Mouse (Mus musculus) liver, adult 2 months (tissue): Measurements from ENCODE around the gene Tmem131. TPM values are rescaled to one million over a fixed set of nuclear protein-coding genes. Genes with fewer than 3 reads are reported as not detected.

Source experiments
- DNase-seq: peaks from one replicate; pipeline ENCODE4 v3.0.0-alpha.2; 2011; ENCODE audit warnings: low read depth, low spot score; ENCODE audit errors: extremely low read depth
- H3K27ac ChIP-seq: fragments of 200-500 bp; replicated peaks from 2 replicates; pipeline ENCODE4 v1.5.1; 2012; ENCODE audit warnings: low read depth, mild to moderate bottlenecking, control low read depth, inconsistent platforms, low read length; ENCODE audit not compliant: insufficient read depth
- H3K27me3 ChIP-seq: fragments of 200-500 bp; 2 replicates; pipeline ENCODE4 v1.6.1; 2012; ENCODE audit warnings: mild to moderate bottlenecking, moderate library complexity, low read length, inconsistent platforms; ENCODE audit not compliant: control insufficient read depth, insufficient read depth
- H3K36me3 ChIP-seq: fragments of 200-500 bp; 2 replicates; pipeline ENCODE4 v1.6.1; 2012; ENCODE audit warnings: low read length, inconsistent platforms; ENCODE audit not compliant: control insufficient read depth, insufficient read depth
- H3K4me1 ChIP-seq: fragments of 200-500 bp; 2 replicates; pipeline ENCODE4 v1.6.1; 2011; ENCODE audit warnings: low read length; ENCODE audit not compliant: control insufficient read depth, insufficient read depth
- H3K4me3 ChIP-seq: fragments of 200-500 bp; 2 replicates; pipeline ENCODE4 v1.5.1; 2011; ENCODE audit warnings: low read depth, mild to moderate bottlenecking, control low read depth, low read length, moderate library complexity; ENCODE audit not compliant: insufficient read depth
- H3K79me2 ChIP-seq: fragments of 200-500 bp; 2 replicates; pipeline ENCODE4 v1.6.1; 2012; ENCODE audit warnings: inconsistent platforms, mild to moderate bottlenecking, low read length, moderate library complexity; ENCODE audit not compliant: control insufficient read depth, insufficient read depth
- H3K9ac ChIP-seq: fragments of 200-500 bp; 2 replicates; pipeline ENCODE4 v1.6.1; 2012; ENCODE audit warnings: low read depth, mild to moderate bottlenecking, control low read depth, inconsistent platforms, low read length
- CTCF ChIP-seq: fragments of 200-500 bp; IDR thresholded peaks from 2 replicates; pipeline ENCODE4 v1.5.1; 2011; ENCODE audit warnings: low read depth, low read length, control low read depth
- POLR2A ChIP-seq: fragments of 200-500 bp; IDR thresholded peaks from 2 replicates; pipeline ENCODE4 v1.6.1; 2011; ENCODE audit warnings: low read length, control low read depth; ENCODE audit not compliant: insufficient read depth; ENCODE audit errors: extremely low read depth
- WGBS: fragments of 180-500 bp; shearing (Covaris S2); methylation state at CpG from one replicate; pipeline ENCODE4 v1.1.7; 2018; 5-methylcytosine and 5-hydroxymethylcytosine counted together
- polyA plus RNA-seq: library from polyadenylated mRNA; depleted of rRNA; stranded (reverse); fragments of >200 nt; gene quantifications from 2 replicates; pipeline ENCODE4 v1.2.3, GENCODE M21; 2012
- total RNA-seq: library from RNA; depleted of rRNA; stranded (reverse); fragments of >200 nt; gene quantifications from 2 replicates; pipeline ENCODE4 v1.2.3, GENCODE M21; 2014

The Tmem131 gene
- total and polyA plus RNA-seq, 2 experiments, result 6.3 to 10.2 TPM

DNA sequence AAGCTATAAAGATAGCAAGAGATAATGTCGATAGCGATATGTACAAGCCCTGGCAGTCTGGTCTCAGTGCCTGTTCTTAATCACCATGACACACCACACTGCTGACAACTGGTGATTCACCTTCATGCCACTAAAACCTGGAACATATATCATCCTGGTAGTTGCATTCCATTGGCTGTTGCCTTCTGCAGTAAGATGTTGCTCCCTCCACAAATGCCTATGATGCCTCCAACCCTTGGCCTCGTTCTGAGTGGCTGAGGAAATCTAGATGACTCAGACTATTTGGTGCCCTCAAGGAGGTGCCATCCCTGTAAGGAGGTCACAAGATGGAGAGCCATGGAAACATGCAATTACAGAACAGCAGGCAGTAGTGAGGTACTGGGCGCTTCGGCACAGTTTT is 22.4 kb upstream of the Tmem131 start:
- DNase-seq, result no peak
- 89% methylated on average over 5 of the region's 5 CpGs for WGBS
- no peaks in the 10 kb centered on the region for H3K4me1 ChIP-seq
- H3K27me3 ChIP-seq, result no peaks in the 10 kb centered on the region
- H3K27ac ChIP-seq, result no peak overlapping the region
- H3K79me2 ChIP-seq, result no peaks in the 10 kb centered on the region
- H3K9ac ChIP-seq, result no peak overlapping the region
- no peak for TF ChIP-seq POLR2A
- TF ChIP-seq CTCF, result no peak
- H3K36me3 ChIP-seq, result no peaks in the 10 kb centered on the region
- no peak overlapping the region for H3K4me3 ChIP-seq

DNA sequence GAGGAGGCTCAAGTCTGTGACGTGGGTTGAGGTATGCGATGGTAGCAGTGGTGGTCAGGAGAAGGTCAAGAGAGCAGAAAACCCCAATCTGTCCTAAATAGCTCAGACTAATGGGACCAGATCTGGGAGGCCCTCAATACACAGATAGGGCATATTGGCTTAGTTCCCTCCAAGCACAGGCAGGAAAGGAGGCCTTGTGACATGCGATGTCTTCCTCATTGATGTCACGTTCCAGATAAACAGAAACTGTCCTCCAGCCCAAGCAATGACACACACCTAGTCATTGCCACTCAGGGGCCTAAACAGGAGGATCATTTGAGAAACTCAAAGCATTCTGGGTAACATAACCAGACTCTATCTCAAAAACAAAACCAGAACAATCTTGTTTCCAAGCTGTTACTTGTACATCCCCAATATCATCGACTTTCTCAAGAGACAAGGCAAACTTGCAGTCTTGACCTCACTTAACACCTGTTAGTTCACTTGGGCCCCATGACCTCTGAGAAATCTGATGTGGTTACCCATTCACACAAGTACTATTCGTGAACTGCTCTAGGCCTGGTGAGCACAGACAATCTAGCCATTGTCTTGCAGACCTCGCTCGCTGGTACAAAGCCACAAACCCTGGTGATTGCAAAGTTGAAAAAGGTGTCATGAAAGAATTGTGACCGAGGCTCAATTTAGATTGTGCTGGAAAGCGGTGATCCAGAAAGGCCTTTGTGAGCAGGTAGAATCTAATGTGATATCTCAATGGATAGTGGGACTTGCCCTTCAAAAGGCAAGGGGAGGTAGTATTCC is 19.1 kb upstream of the Tmem131 start:
- no peaks in the 10 kb centered on the region for H3K36me3 ChIP-seq
- no peak for DNase-seq
- H3K79me2 ChIP-seq, result no peaks in the 10 kb centered on the region
- H3K9ac ChIP-seq, result no peak overlapping the region
- no peak overlapping the region for H3K4me3 ChIP-seq
- no peaks in the 10 kb centered on the region for H3K4me1 ChIP-seq
- no peaks in the 10 kb centered on the region for H3K27me3 ChIP-seq
- TF ChIP-seq POLR2A (no peak), CTCF (no peak)
- WGBS, result 89% methylated on average over 10 of the region's 10 CpGs
- no peak overlapping the region for H3K27ac ChIP-seq

DNA sequence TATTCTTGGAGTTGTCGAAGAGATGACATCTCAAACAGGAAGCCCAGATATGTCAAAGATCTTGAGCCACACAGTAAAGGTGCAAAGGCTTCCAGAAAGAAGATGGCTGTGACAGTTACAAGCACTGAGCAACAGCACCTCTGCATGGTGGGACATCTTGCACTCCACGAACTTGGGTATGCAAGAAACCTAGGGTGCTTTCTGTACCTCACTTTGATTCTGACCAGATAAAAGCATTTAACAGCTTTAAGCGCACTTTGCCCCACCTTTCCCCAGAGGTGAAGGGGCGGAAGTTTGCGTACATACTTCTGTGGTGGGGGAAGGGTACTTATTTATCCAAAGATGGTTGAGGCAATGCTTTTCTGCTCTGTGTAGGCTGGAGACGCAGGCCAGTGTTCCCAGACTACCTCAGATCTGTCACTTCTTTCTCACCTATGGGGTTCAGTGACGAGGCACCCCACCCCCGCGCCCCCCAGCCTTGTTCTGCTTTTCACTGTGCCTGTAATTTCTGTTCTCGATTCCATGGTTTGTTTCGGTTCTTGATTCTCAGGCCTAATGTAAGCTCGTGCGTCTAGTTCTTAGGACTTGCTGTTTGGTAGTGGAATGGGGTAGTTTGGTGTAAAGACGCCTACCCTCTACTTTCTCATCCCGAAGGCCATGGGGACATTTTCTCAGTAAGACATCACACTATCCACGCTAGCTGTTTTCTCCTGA is 17.2 kb upstream of the Tmem131 start:
- 67% methylated on average over 16 of the region's 16 CpGs for WGBS
- no peaks in the 10 kb centered on the region for H3K36me3 ChIP-seq
- no peak for DNase-seq
- no peak overlapping the region for H3K4me3 ChIP-seq
- TF ChIP-seq CTCF, result no peak
- TF ChIP-seq POLR2A, result no peak
- no peak overlapping the region for H3K9ac ChIP-seq
- no peaks in the 10 kb centered on the region for H3K4me1 ChIP-seq
- H3K27ac ChIP-seq, result no peak overlapping the region
- no peaks in the 10 kb centered on the region for H3K27me3 ChIP-seq
- H3K79me2 ChIP-seq, result no peaks in the 10 kb centered on the region

DNA sequence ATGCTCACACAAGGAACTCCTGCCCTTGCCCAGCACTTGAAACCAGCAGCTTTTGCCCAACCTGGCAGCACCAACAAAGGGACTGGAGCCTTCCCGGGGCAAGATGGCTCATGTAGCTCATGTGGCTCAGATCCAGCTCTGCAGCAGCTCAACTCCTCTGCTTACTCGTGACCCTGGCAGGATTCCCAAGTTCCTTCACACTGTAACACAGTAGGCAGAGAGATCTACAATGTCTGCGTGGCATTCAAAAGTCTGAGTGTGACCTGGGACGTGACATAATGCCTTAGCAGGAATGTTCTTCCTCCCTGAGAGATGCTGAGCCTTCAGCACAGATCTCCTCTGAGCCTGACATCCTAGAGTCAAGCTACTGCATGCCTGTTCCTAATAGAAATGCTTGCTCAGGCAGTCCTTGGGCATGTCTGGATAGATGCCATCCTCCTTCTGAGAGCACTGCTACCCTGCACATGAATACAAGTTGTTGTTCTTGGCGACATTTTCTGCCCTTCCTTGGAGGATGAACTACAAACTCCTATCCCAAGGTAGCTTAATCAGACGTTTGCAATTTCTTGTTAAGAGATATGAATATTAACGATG is 6.2 kb upstream of the Tmem131 start:
- WGBS, result 60% methylated on average over 7 of the region's 7 CpGs
- H3K4me1 ChIP-seq, result no peaks in the 10 kb centered on the region
- DNase-seq, result no peak

DNA sequence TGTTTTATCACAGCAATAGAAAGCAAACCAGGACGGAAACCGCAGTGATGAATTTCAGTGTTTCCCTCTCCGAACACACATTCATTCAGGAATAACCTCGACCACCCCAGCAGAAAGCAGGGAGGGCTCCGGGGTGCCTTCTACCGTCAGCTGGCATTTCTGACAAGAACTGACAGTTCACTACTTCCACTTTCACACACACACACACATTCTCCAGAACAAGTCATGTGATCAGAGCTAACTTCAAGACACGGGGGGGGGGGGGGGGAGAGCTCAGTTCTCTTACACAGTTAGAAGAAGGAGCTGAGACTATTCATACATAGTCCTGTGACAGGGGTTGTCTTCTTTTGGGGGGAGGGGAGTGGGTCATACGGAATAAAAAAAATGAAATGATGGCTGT is 4.0 kb upstream of the Tmem131 start:
- no peak overlapping the region for H3K27ac ChIP-seq
- no peaks in the 10 kb centered on the region for H3K4me1 ChIP-seq
- H3K9ac ChIP-seq, result no peak overlapping the region
- no peaks in the 10 kb centered on the region for H3K36me3 ChIP-seq
- no peaks in the 10 kb centered on the region for H3K27me3 ChIP-seq
- no peak overlapping the region for H3K4me3 ChIP-seq
- TF ChIP-seq POLR2A (no peak), CTCF (no peak)
- no peaks in the 10 kb centered on the region for H3K79me2 ChIP-seq
- 77% methylated on average over 8 of the region's 8 CpGs for WGBS
- no peak for DNase-seq

More for the DNA sequence above, 6.2 kb upstream of the Tmem131 start:
- Histone ChIP-seq H3K36me3 (no peaks in the 10 kb centered on the region), H3K79me2 (no peaks in the 10 kb centered on the region), H3K27ac (no peak overlapping the region), H3K27me3 (no peaks in the 10 kb centered on the region), H3K9ac (no peak overlapping the region), H3K4me3 (no peak overlapping the region)
- TF ChIP-seq CTCF (no peak), POLR2A (no peak)
